Mouse (Mus musculus): ENCODE results near the gene Mcm10. TPM values are rescaled to one million over a fixed set of nuclear protein-coding genes. Genes with fewer than 3 reads are reported as not detected.

Gene Mcm10
- total RNA-seq, 2 experiments from 2014 or later = 3.4 to 3.7 TPM

DNA sequence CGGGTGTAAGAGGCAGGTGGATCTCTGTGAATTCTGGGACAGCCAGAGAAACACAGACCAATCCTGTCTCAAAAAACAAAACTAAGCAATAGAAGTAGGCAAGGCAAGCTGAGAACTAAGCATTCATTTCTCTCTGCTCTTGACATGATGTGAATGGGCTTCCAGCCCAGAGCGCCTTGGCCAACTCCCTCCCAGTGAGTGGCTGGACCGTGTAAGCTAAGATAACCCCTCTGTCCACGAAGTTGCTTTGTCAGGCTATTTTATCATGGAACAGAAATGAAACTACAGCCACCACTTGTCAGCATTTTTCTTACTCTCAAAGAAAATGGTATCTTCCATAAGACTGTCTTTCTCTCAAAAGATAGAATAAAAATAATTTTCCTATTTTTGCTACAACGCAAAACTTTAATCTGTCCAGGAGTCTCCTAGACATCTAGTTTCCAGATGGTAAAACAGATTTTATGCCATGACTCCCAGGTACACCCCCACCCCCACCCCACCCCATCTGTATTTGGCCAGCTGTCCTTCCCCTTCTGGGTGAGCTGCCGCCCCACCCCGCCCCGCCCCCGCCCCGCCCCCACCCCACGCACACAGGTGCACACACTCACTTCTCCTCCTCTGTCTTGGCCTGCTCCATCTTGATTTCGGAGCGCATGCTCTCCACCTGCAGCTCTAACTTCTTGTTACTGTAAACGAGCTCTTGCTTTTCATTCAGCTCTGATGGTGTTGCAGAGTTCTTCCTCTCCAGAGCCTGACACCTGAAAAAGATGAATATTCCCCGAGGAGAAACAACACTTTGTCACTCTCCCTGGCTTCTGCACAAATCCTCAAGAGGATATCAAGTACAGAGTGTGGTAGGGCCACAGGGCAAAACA lies 21.2 kb upstream of the Mcm10 start:
- no peak for DNase-seq (ENCODE audit: low spot score in 2 of 2)

DNA sequence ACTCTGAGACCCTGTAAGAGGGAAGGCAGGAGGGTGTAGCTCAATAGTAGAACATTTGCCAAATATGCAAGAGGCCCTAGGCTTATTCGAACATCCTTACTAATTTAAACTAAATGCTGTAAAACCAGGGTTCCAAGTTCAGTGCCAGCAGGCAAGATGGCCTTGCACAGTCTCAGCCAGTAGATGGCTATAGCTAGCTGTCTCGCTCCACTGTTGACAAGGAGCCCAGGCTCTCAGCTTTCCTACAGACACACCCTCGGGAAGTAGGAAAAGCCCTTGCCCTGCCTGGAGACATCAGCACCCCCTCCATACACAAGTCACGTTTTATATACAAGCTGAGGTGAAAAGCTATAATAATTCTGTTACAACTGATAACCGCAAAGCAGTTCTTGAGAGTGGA lies 20.1 kb upstream of the Mcm10 start:
- DNase-seq (ENCODE audit: low spot score in 2 of 2) = no peak

DNA sequence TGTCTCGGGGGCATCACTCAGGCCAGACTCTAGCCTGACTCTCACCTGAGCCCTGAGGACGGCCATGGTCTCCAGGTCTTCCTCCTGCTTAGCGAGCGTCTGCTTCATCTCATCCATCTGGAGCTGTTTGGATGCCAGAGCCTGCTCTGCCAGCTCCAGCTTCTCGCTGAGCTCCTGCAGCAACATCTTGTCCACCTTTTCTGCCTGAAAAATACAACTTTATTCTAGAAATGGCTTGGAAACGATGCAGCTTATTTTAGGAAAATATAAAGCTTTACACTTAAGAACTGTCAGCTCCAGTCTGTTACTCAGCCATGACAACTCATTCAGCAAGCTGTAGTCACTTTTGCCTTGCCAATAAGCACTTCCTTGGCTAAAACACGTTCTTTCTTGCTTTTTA lies 18.6 kb upstream of the Mcm10 start:
- no peak for DNase-seq (ENCODE audit: low spot score in 2 of 2)

DNA sequence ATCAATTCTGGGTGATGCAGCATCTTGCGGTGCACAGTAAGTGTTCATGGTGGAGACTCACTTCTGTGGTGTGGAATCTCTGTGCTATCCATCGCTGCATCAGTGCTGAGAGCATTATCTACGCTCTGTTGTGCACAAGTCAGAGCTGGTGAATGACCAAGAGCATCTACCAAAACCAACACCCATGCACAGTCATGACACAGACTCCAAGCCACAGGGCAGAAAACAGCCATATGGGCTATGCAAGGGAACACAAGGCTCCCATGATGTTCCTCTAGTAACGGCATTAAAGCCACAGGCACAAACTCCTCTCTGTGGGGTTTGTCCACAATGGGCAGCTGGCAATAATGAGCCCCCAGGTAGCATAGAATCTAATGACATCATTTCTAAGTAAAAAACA lies 17.2 kb upstream of the Mcm10 start:
- DNase-seq (ENCODE audit: low spot score in 2 of 2) = no peak

DNA sequence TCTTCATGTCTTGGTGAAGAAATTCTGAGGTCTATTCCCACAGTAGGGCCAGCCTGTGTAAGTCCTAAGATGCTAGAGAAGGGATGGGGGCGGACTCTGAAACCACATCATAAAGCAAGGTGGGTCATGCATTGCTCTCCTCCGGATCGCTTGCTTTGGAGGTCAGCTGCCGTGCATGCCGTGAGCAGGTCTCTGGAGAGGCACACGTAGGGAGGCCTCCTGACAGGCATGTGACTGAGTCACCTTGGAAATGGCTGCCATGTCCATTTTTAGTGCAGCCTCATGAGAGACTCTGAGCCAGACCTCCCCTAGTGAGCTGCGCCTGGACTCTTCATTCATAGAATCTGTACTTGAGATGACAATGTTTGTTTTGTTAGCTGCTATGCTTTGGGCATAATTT lies 15.5 kb upstream of the Mcm10 start:
- DNase-seq (ENCODE audit: low spot score in 2 of 2) = no peak

DNA sequence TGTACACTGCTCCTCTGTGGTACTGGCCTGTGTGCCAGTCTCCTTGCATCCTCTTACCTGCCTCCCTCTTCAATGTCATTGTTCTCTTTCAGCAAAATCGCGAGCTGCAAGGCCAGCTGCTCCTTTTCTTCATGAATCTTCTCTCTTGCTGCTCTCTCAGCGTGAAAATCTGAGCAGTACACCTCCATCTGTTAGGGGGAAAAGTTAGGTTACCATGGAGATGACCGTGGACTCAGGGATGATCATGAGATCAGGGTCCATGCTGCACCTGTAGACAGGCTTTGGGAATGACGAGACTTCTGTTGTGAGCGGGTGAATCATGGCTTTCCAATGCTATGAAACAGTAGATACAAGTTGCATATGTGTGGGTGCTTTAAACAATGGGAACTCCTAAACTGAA lies 14.5 kb upstream of the Mcm10 start:
- no peak for DNase-seq (ENCODE audit: low spot score in 2 of 2)

DNA sequence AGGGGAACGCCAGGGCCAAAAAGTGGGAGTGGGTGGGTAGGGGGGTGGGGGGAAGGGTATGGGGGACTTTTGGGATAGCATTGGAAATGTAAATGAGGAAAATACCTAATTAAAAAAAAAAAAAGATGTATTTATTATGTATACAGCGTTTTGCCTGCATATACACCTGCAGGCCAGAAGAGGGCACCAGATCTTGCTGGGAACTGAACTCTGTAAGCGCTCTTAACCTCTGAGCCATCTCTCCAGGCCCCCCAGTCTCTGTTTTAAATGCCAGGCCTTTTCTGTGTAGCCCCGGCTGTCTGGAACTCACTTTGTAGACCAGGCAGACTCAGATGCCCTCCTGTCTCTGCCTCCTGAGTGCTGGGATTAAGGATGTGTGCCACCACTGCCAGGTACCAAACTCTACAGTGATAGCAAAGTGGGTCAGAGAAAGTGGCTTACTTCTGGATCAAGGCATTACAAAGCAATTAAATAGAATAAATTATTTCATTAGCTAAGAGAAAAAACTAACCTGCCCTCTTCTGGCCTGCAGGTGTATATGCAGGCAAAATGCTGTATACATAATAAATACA lies 12.7 kb upstream of the Mcm10 start:
- DNase-seq (ENCODE audit: low spot score in 2 of 2) = no peak

DNA sequence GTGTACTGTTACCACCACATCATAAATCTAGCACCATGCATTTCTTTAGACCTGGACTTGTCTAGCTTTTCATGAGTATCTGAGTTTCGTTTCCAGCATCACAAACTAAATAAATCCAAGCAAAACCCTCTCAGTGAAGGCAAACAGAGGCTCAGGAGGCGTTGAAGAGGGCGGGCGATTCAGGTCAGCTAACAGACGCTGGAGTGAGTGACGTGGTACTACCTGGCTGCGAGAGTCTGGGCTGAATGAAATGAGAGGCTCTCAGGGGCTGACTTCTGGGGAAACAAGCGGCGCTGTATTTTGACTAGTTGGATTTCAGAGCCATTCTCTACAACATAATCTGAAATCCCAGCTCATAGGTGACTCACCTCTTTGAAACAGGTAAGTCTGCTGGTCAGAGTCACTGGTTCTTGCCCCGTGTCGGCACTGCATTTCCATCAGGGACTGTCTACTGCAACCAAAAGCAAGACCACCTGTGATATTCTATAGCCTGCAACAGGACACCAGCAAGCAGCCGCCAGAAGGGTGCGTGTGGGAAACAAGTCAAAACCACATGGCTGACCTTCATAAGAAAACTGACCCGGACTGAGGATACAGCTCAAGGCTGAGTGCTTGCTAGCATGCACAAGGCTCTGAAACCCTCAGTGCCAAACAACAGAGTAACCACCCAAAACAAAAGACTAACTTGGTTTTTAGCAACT lies 11.3 kb upstream of the Mcm10 start:
- no peak for DNase-seq (ENCODE audit: low spot score in 2 of 2)

DNA sequence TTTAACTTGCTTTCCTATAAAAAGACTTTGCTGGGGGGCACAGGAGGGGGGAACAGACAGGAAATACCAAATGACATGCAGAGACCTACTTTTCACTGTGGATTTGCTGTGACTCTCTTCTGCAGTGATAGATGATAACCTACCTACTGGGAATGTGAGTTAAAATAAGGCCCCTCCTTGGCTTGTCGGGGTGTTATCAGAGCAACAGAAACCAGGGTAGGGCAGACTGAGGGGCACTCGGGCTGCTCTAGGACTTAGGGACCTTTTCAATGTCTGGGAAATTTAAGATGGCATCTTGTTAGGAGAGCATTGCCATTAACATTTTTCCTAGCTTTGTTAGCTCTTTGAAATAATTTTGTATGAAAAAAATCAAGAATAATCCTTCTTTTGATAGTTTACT lies 10.7 kb upstream of the Mcm10 start:
- no peak for DNase-seq (ENCODE audit: low spot score in 2 of 2)

DNA sequence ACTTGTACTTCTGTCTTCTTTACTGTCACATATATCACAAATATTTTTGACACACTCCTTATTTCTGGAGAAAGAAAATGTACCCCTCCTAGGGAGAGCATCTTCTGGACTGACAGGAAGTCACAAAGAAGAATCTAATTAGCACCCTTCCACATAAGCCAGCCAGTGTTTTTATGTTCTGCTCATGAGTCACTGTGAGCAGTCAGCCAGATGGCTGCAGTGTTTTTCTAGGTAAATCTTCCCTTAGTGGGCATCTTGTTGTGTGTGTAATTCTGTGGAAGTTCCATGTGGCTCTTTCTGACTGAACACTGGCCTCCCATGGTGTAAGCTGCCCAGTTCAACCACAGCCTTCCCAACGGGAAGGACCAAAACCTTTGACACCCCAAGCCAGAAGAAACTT lies 7.1 kb upstream of the Mcm10 start:
- no peak for DNase-seq (ENCODE audit: low spot score in 2 of 2)

DNA sequence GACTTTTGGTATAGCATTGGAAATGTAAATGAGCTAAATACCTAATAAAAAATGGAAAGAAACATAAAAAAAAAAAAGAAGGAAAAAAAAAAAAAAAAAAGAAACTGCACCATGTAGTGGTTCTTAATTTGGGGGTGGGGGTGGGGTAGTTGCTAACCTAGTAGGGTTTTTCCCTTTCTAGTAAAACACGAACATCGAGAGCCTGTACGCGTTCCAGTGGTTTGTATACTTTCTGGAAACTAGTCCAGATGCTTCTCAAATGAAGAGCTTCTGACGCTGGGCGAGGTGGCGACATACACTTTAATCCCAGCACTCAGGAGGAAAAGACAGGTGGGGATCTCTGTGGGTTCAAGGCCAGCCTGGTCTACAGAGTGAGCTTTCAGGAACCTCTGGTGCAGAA lies 4.3 kb upstream of the Mcm10 start:
- DNase-seq (ENCODE audit: low spot score in 2 of 2) = no peak

DNA sequence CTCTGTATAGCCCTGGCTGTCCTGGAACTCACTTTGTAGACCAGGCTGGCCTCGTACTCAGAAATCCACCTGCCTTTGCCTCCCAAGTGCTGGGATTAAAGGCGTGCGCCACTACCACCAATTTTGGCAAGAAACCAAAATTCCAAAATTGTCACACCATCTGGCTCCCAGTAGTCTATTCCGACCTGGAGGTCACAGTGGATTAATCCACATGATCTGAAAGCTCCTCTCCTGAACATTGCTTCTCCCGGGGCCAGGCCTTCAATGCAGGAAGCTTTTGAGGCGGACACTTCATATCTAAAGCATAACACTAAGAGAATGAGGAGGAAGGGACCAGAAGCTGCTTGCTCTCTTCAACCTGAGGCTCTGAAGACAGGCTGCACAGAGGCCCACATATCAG lies 2.9 kb upstream of the Mcm10 start:
- no peak for DNase-seq (ENCODE audit: low spot score in 2 of 2)

DNA sequence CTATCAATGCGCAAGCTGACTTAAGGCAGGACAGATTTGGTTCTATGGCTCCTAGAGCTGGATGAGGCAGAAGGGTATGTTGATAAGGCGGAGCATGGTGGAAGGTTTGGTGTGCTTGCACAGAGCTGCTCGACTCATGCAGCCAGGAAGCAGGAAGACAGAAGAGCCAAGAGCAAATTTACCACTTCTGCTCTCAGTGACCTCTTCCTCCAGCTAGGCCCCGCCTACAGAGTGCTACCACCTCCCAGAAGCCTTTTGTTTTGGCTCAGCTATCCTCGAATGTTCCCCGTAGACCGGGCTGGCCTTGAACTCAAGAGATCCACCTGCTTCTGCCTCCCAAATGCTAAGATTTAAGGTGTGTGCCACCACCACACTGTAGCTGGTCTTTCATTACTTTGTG lies 2.0 kb upstream of the Mcm10 start:
- DNase-seq (ENCODE audit: low spot score in 2 of 2) = no peak

DNA sequence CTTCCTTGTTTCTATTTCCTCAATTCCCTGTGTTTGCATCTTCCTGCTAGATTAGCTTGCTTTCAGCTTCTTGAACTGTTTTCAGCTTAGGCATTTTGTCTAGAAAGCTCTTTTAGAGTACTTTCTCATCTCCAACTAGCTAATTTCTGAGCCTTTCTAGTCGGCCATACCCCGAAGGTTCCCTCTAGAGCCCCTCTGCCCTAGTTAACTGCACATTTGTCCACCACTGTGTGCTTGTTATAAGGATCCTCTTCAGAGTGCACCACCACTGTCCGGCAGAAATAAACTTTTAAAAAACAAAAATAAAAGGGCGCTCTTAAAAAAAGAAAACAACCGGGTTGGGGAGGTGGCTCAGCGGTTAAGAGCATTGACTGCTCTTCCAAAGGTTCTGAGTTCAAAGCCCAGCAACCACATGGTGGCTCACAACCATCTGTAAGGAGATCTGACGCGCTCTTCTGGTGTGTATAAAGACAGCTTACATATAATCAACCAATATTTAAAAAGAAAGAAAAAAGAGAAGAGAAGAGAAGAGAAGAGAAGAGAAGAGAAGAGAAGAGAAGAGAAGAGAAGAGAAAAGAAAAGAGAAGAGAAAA lies 597 bp downstream of the Mcm10 start:
- DNase-seq (ENCODE audit: low spot score in 2 of 2) = no peak

DNA sequence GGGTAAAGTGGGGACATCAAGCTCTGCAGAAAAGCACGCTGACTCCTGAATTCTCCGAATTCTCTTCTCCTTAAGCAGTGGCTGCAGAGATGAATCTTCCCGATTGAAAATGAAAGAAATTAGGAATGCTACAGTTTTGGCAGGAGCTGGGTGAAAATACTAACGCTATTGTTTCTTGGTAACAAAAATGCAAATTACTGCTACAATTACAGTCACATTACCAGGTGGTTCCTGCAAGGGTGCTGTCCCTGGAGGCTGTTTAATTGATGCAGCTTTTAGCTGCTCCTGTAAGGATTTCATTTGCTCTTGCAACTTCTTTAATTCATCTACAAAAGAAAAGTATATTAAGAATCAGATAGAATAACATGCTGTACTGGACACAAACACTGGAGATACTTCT lies 5.5 kb downstream of the Mcm10 start:
- DNase-seq (ENCODE audit: low spot score in 2 of 2) = no peak

DNA sequence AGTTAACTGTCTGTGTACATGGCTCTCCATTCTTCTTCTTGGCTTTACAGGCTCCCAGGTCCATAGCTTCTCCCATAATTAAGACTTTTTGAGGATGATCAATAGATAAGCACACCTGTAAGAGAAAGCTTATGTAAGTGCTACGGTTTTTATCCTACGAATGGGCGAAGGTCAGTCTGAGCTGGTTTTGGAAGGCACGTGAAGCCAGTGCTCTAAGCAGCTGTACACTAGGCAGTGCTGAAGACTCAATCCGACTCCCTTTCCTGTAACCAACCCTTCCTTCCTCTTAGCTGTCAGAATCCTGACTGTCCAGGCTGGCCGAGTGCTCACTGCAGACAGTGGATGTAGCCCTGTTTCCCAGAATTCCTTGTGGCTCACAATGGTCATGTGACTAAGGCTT lies 11.3 kb downstream of the Mcm10 start:
- no peak for DNase-seq (ENCODE audit: low spot score in 2 of 2)

DNA sequence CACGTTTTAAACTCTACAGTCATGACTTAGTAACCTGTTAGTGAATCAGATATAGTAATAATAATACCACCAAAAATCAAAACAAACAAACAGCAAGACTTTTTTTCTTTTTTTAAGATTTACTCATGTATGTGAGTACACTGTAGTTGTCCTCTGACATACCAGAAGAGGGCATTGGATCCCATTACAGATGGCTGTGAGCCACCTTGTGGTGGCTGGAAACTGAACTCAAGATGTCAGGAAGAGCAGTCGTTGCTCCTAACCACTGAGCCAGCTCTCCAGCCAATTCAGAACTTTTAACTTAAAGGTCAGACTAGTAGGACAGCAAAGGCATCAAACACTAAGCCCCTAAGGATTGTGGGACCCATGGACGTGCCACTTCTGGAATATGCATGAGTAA lies 13.7 kb downstream of the Mcm10 start:
- no peak for DNase-seq (ENCODE audit: low spot score in 2 of 2)

DNA sequence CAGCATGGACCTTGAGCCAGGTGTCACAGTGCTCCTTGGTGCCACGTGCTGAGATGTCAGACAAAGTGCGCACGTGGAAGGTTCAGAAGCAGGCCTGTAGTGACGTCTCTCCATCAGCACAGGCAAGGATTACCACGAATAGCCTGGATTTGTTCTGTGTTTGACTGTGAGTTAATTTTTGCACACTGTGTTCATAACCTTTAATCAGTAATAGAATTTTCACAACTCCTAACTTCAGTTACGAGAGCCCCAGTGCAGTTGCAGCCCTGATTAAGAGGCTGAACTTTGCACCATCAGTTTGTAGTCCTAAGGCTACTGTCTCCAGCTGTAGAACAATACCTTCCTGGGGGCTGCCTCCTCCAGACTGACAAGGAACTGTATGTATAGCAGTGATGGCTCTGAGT lies 16.2 kb downstream of the Mcm10 start:
- DNase-seq (ENCODE audit: low spot score in 2 of 2) = no peak

DNA sequence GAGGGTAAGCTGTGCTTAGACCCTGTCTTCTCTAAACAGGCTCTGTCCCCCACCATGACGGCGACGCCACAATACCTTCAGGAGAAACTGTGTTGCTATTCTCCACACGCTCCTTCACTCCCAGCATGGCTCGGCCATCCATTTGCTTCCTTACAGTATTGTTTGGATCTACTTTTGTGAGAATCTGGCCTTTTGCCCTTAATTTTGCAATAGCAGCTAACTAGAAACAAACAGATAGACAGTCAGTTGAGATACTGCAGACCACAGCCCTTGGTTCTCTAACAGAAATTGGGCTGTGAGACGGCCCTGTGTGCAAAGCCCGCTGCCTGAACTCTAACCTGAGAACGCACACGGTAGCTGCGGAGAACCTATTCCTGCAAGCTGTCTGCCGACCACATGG lies 16.9 kb downstream of the Mcm10 start:
- no peak for DNase-seq (ENCODE audit: low spot score in 2 of 2)

DNA sequence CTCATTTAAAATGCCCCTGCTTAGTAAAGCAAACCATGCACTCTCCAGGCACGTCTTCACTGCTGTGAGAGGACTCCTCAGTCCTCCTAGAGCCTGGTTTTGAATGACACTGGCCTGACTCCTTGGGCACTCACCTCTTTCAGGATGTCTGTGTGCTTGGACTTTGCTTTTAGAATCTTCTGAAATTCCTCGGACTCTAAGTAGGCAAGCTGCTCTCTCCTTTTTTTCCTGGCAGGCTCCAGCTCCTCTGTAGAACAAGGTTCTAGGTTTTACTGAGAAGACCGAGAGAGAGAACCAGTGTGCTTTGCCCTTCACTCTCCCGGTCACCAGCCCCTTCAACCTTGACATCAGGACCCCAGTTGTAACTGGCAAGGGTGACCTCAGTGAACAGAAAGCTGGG lies 18.2 kb downstream of the Mcm10 start:
- no peak for DNase-seq (ENCODE audit: low spot score in 2 of 2)

DNA sequence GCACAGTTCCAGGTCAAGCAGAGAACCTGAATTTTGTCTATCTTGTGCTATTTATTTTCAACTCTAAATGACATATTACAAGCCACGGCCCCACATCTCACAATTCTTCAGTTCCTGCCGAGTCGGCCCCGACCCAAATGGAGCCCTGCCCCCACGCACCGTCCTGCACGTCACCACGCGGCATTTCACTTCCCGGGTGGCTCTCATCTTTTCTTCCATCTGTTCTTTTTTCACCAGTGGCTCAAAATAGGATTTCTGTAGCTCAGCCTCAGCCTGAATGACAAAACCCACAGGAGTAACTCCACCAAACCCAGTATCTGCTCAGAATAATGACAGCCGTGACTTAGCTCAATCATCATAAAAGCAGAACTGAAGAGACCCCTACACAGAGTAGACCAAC lies 19.0 kb downstream of the Mcm10 start:
- no peak for DNase-seq (ENCODE audit: low spot score in 2 of 2)

DNA sequence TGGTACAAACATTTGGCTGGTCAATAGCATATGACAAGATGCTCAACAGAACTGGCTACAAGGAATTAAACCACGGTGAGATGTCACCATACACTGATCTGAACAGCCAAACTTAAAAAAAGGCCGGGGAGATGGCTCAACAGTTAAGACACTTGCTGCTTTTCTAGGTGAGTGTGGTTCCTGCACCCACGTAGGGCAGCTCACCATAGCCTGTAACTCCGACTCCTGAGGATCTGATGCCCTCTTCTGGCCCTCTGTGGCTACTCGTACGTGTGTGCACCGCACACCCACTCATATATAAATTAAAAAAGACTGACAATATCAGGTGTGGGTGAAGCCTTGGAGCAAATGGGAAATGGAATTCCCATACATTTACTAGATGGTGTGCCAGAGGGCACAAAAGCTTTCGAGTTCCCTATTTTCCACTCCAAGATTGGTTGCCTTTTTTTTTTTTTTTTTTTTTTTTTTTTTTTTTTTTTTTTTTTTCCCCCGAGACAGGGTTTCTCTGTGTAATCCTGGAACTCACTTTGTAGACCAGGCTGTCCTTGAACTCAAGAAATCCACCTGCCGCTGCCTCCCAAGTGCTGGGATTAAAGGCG lies 23.7 kb downstream of the Mcm10 start:
- DNase-seq (ENCODE audit: low spot score in 2 of 2) = no peak

Data from adrenal gland, adult 18-20 months (tissue).